40 mouse cellular contexts compared by ENCODE assay signal in genomic region chr11:7133736-7134135, GRCm38 (mm10). TPM values are rescaled to one million over a fixed set of nuclear protein-coding genes. Genes with fewer than 3 reads are reported as not detected.
"Had no signal": no experiment of that assay in that cellular context is flagged by ENCODE, and none has a peak within 500 bp of the region (broad histone marks: within the 10 kb centered on the region; RNA-seq: fewer than 3 reads in every experiment).

No protein-coding gene starts in this region.

- H3K36me3 ChIP-seq: heart, embryonic 12.5 days; hindbrain, embryonic 10.5 days; kidney, embryonic 15.5 days; limb, embryonic 13.5 days; limb, embryonic 15.5 days had no signal

- H3K4me3 ChIP-seq: gastrocnemius, adult 2 months; heart, embryonic 12.5 days; hindbrain, embryonic 10.5 days; hindbrain, embryonic 13.5 days; hindbrain, embryonic 15.5 days; kidney, embryonic 15.5 days; limb, embryonic 13.5 days; limb, embryonic 15.5 days had no signal

- H3K9ac ChIP-seq: heart, embryonic 12.5 days; hindbrain, embryonic 13.5 days; hindbrain, embryonic 15.5 days; kidney, embryonic 15.5 days; limb, embryonic 13.5 days; limb, embryonic 15.5 days; liver, embryonic 14.5 days had no signal

- H3K9me3 ChIP-seq: heart, embryonic 12.5 days; hindbrain, embryonic 10.5 days; hindbrain, embryonic 13.5 days; hindbrain, embryonic 15.5 days; kidney, embryonic 15.5 days; limb, embryonic 13.5 days; limb, embryonic 15.5 days had no signal

- H3K27me3 ChIP-seq: heart, embryonic 12.5 days; hindbrain, embryonic 13.5 days; hindbrain, embryonic 15.5 days; kidney, embryonic 15.5 days; limb, embryonic 13.5 days; limb, embryonic 15.5 days had no signal

- H3K4me1 ChIP-seq: hindbrain, embryonic 13.5 days; hindbrain, embryonic 15.5 days; kidney, embryonic 15.5 days; limb, embryonic 13.5 days; limb, embryonic 15.5 days had no signal

- DNase-seq: gastrocnemius, adult 2 months; gastrocnemius, postnatal 10 days; gastrocnemius, postnatal 25 days; heart, adult 18-20 months; heart, postnatal 10 days; heart, postnatal 4 days; kidney, adult 11 months; kidney, adult 2 months; kidney, adult 9 months; kidney, postnatal 14 days; kidney, postnatal 36 days; left cerebral cortex, postnatal 4 days; lung, adult 2 months had no signal

- H3K27ac ChIP-seq: gastrocnemius, adult 2 months; hindbrain, embryonic 10.5 days; hindbrain, embryonic 13.5 days; hindbrain, embryonic 15.5 days; hindbrain, postnatal 0 days; kidney, embryonic 15.5 days; kidney, postnatal 0 days; limb, embryonic 13.5 days; limb, embryonic 15.5 days; liver, embryonic 14.5 days had no signal

- ATAC-seq: hindbrain, postnatal 0 days; intestine, embryonic 16.5 days had no signal

- H3K4me2 ChIP-seq: heart, embryonic 12.5 days; hindbrain, embryonic 13.5 days; hindbrain, embryonic 15.5 days; kidney, embryonic 15.5 days; limb, embryonic 13.5 days; limb, embryonic 15.5 days had no signal

RNA-seq across cellular contexts. Expression of gene Gm11985, which starts 54.6 kb away (rescaled TPM):
- total RNA-seq: gastrocnemius, adult 2 months; gastrocnemius, postnatal 10 days; gastrocnemius, postnatal 25 days; gastrocnemius, postnatal 4 days; granulocyte monocyte progenitor cell, adult 5-6 weeks; heart, adult 18-20 months; heart, postnatal 10 days; heart, postnatal 25 days; heart, postnatal 4 days; hindbrain, postnatal 0 days; layer of hippocampus, adult 18-20 months; layer of hippocampus, postnatal 14 days; layer of hippocampus, postnatal 36 days; left cerebral cortex, adult 18-20 months; left cerebral cortex, adult 8-10 months; left cerebral cortex, postnatal 10 days; left cerebral cortex, postnatal 25 days; left cerebral cortex, postnatal 4 days had no signal
- polyA plus RNA-seq: frontal cortex, adult 2 months; heart, embryonic 12.5 days; heart, embryonic 14.5 days; heart, embryonic 16.5 days; hindbrain, embryonic 10.5 days; hindbrain, embryonic 13.5 days; hindbrain, postnatal 0 days; intestine, embryonic 14.5 days; intestine, embryonic 16.5 days; kidney, adult 2 months; kidney, embryonic 15.5 days; kidney, postnatal 0 days; large intestine, adult 2 months; limb, embryonic 11.5 days; limb, embryonic 15.5 days; liver, embryonic 14.5 days; lung, adult 2 months had no signal
